Mouse (Mus musculus): ENCODE data around the gene Repin1.

Gene Repin1

DNA sequence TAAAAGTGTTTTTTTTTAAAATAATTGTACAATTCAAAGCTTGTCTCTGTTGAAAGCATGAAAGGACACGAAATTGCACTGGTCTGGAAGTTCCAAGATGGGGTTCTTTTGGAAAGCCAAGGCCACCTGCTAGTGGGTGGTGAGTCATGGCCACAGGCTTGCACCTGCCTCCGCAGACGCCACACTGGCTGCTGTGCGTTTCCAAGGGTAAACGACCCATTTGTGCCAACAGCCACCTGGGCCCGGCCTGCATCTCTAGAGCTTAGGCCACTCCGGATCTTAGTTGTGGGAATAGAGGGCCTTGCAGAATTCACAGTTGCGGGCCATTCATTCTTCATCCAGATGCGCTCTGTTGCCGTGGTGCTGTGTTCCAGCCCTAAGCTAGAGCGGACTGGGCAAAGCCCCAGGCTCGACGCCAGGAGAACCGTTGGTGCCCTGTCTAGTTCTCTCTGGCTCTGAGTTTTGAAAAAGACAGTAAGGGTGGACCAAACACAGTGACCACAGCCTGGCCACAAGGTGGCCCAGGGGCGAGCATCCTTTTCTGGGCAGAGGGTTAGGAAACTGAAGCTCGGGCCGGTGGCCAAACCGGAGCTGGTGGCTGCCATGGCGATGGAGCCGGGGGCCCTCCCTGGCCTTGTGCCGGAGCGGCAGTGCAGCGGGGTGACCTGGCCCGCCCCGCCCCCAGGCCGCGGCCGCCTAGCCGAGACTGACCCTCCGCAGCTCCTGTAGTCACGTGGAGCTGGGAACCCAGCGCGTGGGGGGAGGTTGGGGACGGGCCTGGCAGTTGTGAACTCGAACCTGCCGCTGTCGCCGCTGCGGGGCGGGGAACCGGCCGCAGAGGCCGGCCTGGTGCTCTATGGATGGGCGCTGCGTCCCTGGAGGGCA lies at the start of gene Repin1, which contains the start of gene Gm44965:
Repin1 (plus strand) TSS at position 726 of the 885 bp plus-strand sequence.
Gm44965 (plus strand) TSS at position 784 of the 885 bp plus-strand sequence.
- in situ Hi-C loops (cut with MboI; ENCODE audit: low sequenced_read_pairs) = no loop called here

DNA sequence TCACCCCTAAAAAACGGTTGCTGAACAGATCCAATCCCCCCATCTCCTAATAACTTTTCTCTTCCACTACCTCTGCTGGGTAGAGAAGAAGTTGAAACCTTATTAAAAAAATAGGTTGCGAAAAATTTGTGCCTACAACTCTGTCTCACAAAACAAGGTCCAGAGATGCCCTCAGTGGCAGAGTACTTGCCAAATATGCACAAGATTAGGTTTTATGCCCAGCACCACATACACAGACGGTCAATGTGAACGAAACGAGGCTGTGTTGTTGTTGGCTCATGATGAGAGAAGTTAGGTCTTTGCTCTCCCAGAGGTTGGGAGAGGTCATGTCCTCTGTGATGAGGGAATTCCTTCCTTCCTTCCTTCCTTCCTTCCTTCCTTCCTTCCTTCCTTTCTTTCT lies 48.4 kb upstream of the Repin1 start:
- in situ Hi-C loops (cut with MboI; ENCODE audit: low sequenced_read_pairs) = no loop called here

DNA sequence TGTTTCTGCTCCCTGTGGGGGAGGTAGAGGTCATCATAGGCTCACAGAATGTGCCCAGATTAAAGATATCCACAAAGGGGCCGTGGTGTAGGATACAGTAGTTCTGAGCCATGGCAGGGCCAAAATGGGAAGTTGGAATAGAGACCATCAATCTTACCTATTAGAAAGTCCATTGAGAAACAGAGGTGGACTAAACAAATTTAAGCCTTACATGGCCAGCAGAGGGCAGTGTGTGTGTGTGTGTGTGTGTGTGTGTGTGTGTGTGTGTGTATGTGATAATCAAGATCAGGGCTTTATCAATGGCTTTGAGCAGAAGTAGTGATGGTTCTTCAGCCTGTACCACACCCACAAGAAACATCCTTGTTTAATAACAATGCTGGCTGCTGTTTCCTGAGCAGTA lies 47.4 kb upstream of the Repin1 start:
- in situ Hi-C loops (cut with MboI; ENCODE audit: low sequenced_read_pairs) = no loop called here

GRCm38 (mm10) chr6:48546858-48547257 lies 46.8 kb upstream of the Repin1 start:
- in situ Hi-C loops (cut with MboI; ENCODE audit: low sequenced_read_pairs) = no loop called here

- in situ Hi-C loops (cut with MboI; ENCODE audit: low sequenced_read_pairs) = no loop called here
Observed at GRCm38 (mm10) chr6:48548314-48548713, 45.4 kb upstream of the Repin1 start.

DNA sequence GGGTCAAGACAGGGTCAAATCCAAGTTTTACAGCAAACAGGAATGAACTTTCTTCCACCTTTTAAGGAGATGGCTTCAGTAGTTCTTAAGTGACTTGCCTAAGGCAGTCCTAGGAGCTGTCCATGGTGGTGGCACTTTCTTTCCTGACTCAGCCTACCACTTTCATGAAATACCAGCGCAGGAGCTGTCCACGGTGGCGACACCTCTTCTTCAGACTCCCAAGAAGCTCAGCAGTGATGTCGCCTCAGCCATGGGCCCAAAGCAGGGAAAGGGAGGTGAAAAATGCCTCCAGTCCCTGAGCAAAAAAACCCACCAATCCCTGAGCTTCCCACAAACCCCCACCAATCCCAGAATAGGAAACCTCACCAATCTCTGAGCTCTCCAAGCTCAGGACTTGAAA lies 40.8 kb upstream of the Repin1 start:
- in situ Hi-C loops (cut with MboI; ENCODE audit: low sequenced_read_pairs) = no loop called here

GRCm38 (mm10) chr6:48553819-48554218 lies 39.9 kb upstream of the Repin1 start:
- in situ Hi-C loops (cut with MboI; ENCODE audit: low sequenced_read_pairs) = no loop called here

GRCm38 (mm10) chr6:48554280-48555103 lies 39.2 kb upstream of the Repin1 start, which contains the start of gene Lrrc61:
TSS of gene Lrrc61 (plus strand) at chr6:48554796.
- in situ Hi-C loops (cut with MboI; ENCODE audit: low sequenced_read_pairs) = no loop called here

DNA sequence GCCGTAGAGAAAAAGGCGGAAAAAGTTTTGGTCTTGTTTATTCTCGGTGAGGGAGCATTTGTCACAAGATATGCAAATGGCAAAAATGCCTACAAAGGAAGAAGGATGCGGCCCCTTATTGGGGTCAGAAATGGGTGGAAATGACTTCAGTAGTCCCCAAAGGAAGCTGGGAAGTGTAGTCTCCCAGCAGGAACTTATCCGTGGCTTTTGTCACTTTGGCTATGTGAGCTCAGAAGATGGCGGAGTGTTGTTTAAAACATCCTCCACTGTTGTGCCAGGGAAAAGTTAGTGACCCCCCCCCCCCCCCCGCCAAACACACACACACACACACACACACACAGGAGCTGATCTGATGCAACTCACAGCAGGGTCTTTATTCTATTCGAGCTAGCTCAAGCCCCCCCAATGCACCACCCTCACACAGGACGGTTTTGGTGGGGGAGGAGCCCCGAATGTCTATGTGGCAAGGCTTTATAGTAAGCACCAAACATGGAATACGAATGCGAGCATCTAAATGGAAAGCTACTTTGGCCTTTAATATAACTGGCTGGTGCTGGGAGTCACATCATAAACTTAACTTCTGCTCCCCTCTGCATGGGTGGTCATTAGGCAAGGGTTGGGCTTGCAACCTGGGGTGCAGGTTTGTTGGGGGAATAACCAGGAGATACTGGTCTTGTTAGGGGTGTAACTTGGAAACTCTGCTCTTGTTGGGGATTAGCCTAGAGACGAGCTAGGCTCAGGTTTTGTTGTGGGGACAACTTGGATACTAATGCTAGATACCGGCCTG lies 38.4 kb upstream of the Repin1 start:
- in situ Hi-C loops (cut with MboI; ENCODE audit: low sequenced_read_pairs) = no loop called here

DNA sequence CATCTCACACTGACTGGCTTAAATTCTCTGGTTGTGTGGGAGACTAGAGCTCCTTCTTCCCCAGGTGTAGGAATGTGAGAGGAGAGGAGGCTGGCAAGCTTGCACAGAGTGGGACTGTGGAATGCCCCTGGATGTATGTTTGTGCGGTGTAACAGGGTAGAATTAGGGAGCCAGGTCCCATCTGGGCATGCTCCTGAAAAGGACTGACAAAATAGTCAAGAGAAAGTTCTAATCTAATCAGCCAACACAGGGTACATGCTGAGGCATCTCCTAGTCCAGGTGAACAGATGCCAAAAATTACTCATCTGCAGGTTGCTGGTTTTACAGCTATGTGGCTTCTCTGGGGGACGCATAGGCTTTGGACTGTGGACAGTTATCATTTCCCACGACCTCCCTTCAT lies 37.7 kb upstream of the Repin1 start:
- in situ Hi-C loops (cut with MboI; ENCODE audit: low sequenced_read_pairs) = no loop called here

DNA sequence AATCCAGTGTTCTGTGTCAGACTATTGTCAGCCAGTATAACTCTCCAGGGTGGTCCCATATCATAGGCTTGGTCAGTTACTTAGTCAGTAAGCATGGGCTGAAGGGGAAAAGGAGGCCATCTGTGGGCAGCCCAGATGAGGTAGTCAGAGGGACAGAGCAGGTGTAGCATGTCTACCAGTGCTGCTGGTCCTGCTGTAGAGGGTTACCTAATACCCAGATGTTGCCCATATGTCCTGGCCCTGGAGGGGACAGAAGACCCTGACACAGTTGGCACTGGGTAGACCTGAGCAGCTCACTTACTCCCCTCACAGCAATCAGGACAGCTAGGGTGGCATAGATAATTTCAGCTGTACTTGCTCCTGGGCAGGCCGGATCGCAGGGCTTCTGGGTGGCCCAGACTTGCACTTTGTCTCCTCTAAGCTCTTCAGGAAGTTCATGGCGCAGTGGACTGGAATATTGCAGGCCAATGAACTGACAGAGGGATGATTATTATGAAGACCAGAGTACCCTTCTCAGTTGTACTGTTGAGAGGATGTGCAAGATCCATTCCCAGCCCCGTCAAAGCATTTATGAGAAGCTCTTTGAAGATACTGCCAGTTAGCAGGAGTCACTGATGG lies 27.9 kb upstream of the Repin1 start:
- in situ Hi-C loops (cut with MboI; ENCODE audit: low sequenced_read_pairs) = no loop called here

- in situ Hi-C loops (cut with MboI; ENCODE audit: low sequenced_read_pairs) = no loop called here
Observed at GRCm38 (mm10) chr6:48566312-48566711, 27.4 kb upstream of the Repin1 start.

DNA sequence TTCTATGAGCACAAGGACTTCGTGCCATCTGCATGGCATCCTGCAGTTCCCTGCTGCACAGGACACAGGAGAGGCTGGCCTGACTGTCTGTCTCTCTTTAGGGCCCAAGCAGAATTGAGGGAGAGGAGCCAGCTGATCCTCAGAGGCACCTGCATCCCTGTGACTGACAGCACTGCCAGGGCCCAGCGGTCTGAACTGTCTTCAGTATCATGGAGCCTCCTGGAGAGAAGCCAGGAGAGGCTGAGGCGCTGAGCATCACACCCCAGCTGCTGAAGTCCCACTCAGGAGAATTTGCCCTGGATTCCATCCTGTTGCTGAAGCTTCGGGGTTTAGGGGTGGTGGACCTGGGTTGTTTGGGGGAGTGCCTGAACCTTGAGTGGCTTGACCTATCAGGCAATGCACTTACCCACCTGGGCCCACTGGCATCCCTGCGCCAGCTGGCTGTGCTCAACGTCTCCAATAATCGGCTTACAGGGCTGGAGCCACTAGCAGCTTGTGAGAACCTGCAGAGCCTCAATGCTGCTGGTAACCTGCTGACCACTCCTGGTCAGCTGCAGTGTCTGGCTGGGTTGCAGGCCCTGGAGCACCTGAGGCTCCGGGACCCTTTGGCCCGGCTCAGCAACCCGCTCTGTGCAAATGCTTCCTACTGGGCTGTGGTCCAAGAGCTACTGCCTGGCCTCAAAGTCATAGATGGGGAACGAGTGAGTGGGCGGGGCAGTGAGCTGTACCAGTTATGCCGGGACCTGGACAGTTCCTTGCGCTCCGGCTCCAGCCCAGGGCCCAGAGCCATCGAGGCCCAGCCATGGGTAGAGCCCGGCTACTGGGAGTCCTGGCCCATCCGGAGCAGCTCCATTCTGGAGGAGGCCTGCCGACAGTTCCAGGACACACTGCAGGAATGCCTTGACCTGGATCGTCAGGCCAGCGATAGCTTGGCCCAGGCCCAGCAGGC lies 25.4 kb upstream of the Repin1 start:
- in situ Hi-C loops (cut with MboI; ENCODE audit: low sequenced_read_pairs) = no loop called here

GRCm38 (mm10) chr6:48569065-48569807 lies 24.4 kb upstream of the Repin1 start:
- in situ Hi-C loops (cut with MboI; ENCODE audit: low sequenced_read_pairs) = no loop called here

DNA sequence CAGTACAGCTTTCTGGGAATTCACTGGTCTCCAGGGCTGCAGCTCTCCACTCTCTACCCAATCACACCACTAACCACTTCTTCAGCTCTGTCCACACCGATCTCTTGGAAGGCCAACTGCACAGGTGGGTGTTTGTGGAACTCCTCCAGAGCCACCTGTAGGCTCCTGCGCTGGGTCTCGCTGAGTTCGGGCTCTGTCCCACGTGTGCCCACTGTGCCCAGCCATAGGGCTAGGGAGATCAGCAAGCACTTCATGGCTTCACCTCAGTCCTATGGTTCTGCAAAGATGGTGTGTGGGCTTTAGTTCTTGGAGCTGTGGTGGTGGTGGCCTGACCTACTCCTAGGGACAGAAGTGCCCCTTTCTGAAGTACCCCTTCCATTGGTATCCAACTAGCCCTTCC lies 21.7 kb upstream of the Repin1 start:
- in situ Hi-C loops (cut with MboI; ENCODE audit: low sequenced_read_pairs) = no loop called here

GRCm38 (mm10) chr6:48572572-48573061 lies 21.1 kb upstream of the Repin1 start, which contains the start of gene Rarres2:
TSS of gene Rarres2 (minus strand) at chr6:48572789.
- in situ Hi-C loops (cut with MboI; ENCODE audit: low sequenced_read_pairs) = no loop called here

GRCm38 (mm10) chr6:48573280-48573679 lies 20.4 kb upstream of the Repin1 start:
- in situ Hi-C loops (cut with MboI; ENCODE audit: low sequenced_read_pairs) = no loop called here

DNA sequence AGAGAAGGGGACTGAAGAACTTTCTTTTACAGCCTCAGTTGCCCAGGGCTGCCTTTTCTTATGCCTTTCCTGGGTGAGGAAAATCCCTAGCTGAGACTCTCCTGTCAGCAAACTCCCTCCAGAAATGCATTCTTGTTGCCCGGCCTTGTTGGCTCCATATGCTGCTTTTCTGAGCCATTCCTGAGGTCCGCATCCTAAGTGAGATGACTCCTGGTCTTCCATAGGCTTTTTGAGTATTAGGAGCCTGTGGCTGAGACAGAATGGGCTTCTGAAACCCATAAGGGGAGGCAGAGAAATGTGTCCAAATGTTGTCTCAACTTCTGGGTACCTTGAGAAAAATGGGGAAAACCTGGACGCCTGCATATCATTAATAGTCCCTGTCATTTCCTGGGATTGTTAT lies 19.7 kb upstream of the Repin1 start:
- in situ Hi-C loops (cut with MboI; ENCODE audit: low sequenced_read_pairs) = no loop called here

All from CH12F3 (cell line).